Mouse (Mus musculus): ENCODE data around the gene 2200002J24Rik.
A peak's percentile ranks its signal among the peaks of the same experiment; 100 is the strongest.
"Not testable (repeated sequence)": the region's sequence is repeated elsewhere in the genome, so short reads cannot be mapped to it uniquely, and the experiment has no call there.

The 2200002J24Rik gene

DNA sequence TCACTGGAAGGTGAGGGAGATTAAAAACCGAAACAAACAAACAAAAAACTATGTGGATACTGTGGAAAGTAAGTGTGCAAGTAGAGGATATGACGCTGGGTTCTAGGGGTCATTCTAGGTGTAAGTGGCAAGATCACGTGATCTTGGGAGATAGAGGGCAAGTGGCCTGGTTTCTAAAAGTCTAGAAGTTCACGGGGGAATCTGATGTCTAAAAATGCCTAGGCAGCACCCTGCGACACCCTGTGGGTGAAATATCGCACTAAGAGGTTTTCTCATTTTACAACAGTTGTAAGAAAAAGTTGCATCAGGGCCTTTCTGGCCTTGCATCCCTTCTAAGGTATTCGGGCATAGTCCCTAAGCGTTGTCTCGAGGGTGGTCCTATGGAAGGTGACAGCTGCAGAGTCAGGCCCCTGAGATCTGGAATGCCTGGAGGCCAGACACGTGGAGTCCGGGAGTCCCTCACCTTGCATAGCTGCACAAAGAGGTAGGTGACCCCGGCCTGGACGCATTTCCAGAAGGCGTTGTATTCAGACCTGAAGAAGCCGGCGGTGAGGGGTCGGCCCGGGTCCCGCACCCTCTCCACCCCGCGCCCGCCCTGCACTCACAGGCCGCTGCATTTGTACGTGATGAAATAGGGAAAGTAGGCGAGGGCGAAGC is 30.1 kb downstream of the 2200002J24Rik start:
- DNase-seq (ENCODE audit: low read depth, low spot score), result peak; percentile 11

DNA sequence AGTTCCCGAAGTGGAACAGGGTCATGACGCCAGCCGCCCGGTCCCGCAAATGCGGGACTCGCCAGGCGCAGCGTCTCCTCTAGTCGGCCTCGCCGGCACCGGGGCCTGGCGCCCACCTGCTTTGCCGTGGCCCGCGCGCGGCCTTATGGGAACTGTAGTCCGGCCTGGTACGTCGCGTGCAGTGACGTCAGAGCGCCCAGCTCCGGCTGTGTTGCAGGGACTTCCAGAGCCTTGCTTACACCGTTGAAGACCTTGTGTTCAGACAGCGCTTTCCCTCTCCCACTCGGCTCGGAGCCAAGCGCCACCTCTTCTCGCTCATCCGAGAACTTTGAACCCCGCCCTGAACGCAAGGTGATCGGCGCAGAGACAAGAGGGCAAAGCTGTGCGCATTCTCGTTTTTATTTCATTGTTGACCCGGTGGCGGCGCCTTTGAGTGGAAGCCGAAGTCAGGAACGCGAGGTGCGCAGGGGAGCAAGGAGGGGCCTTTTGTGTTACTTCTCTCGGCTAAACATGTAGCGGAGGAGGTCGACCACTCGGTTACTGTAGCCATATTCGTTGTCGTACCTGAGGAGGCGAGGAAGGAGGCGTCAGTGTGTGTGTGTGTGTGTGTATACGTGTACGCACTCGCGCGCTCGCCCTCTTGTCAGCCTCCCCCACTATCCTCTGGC is 30.8 kb downstream of the 2200002J24Rik start, which contains the start of gene Tmem147:
Gene Tmem147 (minus strand): TSS at position 145 of the 668 bp plus-strand sequence.
- peak; percentile 93 for DNase-seq (ENCODE audit: low read depth, low spot score)

DNA sequence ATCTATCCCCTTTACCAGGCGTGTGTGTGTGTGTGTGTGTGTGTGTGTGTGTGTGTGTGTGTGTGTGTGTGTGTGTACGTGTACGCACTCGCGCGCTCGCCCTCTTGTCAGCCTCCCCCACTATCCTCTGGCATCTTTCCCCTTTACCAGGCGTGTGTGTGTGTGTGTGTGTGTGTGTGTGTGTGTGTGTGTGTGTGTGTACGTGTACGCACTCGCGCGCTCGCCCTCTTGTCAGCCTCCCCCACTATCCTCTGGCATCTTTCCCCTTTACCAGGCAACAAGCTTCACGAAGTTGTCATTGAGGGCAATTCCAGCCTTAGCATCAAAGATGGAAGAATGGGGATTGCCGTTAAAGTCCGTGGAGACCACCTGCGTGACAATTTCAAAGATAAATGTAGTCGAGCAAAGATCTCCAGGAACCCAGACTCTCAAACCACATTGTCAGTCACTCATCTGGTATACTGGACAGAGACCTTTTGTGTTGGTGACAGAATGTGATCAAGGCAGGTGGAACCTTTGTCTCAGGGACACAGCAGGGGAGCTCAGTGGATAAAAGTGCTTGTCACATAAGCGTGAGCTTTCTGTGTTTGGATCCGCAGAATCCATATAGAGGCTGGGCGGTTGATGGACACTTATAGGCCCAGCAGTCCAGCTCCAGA is 31.5 kb downstream of the 2200002J24Rik start:
- not testable (repeated sequence) for DNase-seq (ENCODE audit: low read depth, low spot score)

DNA sequence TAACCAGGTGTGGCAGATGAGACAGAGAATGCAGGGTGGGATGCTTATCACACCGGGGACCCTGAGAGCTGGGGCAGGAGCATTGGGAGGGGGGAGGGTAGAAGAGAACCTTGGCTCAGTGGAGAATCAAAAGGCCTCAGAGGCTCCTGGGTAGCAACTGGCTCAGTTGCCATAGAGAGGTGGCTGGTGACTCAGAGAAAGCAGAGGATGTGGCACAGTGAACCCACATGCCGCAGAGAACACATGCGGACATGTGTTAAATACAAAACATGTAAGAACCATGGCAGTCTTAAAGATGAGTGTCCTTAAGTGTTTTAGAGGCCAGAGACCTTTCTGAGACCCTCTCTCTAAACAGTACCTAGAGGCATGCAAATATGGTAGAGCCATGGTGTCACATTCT is 37.5 kb downstream of the 2200002J24Rik start:
- DNase-seq (ENCODE audit: low read depth, low spot score), result no peak

DNA sequence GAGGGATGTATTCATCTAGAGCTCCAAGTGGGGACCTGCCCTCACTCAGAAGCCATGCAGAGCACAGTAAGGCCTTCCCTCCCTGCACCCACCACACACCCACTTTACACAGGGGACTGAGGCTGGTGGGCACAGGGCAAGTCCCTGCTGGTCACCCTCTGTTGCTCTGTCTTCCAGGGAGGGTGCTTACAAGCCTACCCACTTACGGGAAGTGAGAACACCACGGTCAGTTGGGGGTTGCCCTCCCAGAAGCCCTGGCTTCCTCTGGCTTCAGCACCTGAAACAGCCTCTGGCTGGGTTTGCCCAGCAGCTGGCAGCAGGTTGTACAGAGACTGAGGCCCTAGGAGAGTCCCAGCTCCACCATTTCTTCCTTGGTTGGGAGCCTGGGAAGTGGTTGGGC is 43.8 kb downstream of the 2200002J24Rik start:
- DNase-seq (ENCODE audit: low read depth, low spot score), result not testable (repeated sequence)

DNA sequence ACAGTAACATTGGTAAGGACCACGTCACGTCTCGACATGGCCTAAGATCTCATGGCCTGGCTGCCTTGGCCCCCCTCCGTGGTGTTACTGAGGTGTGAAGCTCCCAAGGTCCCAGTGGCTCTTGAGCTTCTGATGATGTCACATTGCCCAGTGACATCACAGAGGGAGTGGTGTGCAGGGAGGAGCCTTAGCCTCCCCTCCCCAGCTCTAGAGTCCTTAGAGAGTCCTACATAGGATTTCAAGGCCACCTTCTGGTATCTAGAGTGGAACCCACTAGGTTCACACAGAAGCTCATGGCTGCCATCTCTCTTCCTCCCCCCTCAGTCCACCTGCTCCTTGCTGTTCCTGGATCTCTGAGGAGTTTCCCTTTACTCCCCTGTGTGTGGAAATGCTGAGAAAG is 44.9 kb downstream of the 2200002J24Rik start, which contains the start of gene Gapdhs:
Gene Gapdhs (minus strand): TSS at position 65 of the 400 bp plus-strand sequence.
- DNase-seq (ENCODE audit: low read depth, low spot score), result not testable (repeated sequence)

DNA sequence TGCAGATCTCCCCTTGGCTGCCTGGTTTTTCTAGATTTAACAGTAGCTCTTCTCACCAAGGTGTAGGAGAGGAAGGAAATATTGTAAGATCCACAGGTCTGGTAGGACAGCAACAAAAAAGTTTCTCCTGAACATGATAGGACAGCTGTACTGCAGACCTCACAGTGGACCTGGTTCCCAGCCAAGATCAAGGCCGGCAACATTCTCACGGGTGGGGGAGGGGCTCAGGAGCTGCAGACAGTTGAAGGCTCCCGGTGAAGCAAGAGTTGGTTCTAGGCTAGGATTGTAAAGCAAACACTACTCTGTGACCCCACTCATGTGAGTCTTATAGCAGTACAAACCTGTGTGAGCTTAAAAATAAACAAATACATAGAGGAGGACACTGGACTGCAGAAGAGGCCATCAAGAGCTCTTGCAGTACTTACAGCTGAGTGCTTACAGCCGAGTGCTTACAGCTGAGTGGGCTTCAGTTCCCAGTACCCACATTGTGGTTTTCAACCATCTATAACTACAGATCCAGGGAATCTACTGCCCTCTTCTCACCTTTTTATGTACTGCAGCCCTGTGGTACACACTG is 45.4 kb downstream of the 2200002J24Rik start:
- no peak for DNase-seq (ENCODE audit: low read depth, low spot score)

DNA sequence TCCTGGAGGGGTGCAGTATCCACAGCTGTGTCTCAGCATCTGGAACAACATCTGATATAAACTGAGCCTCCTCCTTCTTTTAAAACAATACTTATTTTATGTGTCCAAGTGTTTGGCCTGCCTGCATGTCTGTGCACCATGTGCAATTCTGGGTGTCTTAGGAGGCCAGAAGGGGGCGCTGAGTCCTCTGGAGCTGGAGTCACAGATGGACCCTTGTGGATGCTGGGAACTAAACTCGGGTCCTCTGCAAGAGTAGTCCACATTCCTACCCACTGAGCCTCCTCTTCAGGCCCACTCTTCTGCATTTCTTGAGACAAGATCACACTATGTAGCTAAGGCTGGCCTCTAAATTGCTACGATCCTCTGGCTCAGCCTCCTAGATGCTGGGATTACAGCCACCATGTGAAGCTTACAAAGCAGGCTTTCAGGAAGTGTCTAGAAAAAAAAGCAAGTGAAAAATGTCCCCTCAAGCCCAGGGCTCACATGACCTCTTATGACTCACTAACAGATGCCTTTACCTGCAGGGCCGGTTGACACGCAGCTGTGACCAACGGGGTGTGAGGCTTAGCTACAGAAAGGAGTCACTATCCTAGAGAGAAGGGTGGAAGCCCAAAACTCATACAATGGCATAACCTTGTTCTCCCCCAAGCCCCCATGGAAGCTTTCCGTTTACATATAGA is 48.9 kb downstream of the 2200002J24Rik start:
- DNase-seq (ENCODE audit: low read depth, low spot score), result no peak

Measured in 3T3-L1 (cell line).